Mouse (Mus musculus) adipocyte (in vitro differentiated cells): ENCODE data around the gene Fn1.
A peak's percentile ranks its signal among the peaks of the same experiment; 100 is the strongest.

ENCODE experiments used
- DNase-seq: peaks from one replicate; pipeline ENCODE4 v3.0.0-alpha.2; 2016; ENCODE audit warnings: low spot score

The Fn1 gene

GRCm38 (mm10) chr1:71652551-71653399, at the start of gene Fn1:
Gene Fn1 (minus strand): TSS chr1:71653200.
- DNase-seq, result peak; percentile 77

- DNase-seq, result no peak
Observed at GRCm38 (mm10) chr1:71696093-71696492, 43.1 kb upstream of the Fn1 start.

GRCm38 (mm10) chr1:71691472-71692277, 38.7 kb upstream of the Fn1 start:
- no peak for DNase-seq

GRCm38 (mm10) chr1:71688926-71689303, 35.9 kb upstream of the Fn1 start:
- DNase-seq, result no peak

GRCm38 (mm10) chr1:71688272-71688925, 35.4 kb upstream of the Fn1 start:
- DNase-seq, result no peak

GRCm38 (mm10) chr1:71686791-71687190, 33.8 kb upstream of the Fn1 start:
- no peak for DNase-seq

- peak; percentile 78 for DNase-seq
Observed at GRCm38 (mm10) chr1:71683736-71684135, 30.7 kb upstream of the Fn1 start.

GRCm38 (mm10) chr1:71682194-71682715, 29.3 kb upstream of the Fn1 start:
- no peak for DNase-seq

GRCm38 (mm10) chr1:71681306-71681705, 28.3 kb upstream of the Fn1 start:
- DNase-seq, result no peak

- peak; percentile 12 for DNase-seq
Observed at GRCm38 (mm10) chr1:71680046-71680672, 27.2 kb upstream of the Fn1 start.

GRCm38 (mm10) chr1:71675420-71675819, 22.4 kb upstream of the Fn1 start:
- no peak for DNase-seq

GRCm38 (mm10) chr1:71674274-71674673, 21.3 kb upstream of the Fn1 start:
- no peak for DNase-seq

GRCm38 (mm10) chr1:71673398-71673910, 20.5 kb upstream of the Fn1 start:
- DNase-seq, result no peak

- no peak for DNase-seq
Observed at GRCm38 (mm10) chr1:71672346-71672745, 19.3 kb upstream of the Fn1 start.

GRCm38 (mm10) chr1:71663242-71663641, 10.2 kb upstream of the Fn1 start:
- no peak for DNase-seq

GRCm38 (mm10) chr1:71658632-71659031, 5.6 kb upstream of the Fn1 start:
- DNase-seq, result no peak

- DNase-seq, result peak; percentile 17
Observed at GRCm38 (mm10) chr1:71656309-71656708, 3.3 kb upstream of the Fn1 start.

GRCm38 (mm10) chr1:71654221-71654620, 1.2 kb upstream of the Fn1 start:
- DNase-seq, result no peak

- DNase-seq, result peak; percentile 9
Observed at GRCm38 (mm10) chr1:71653400-71654159, 580 bp upstream of the Fn1 start.

- DNase-seq, result peak; percentile 18
Observed at GRCm38 (mm10) chr1:71651828-71652227, 1.2 kb downstream of the Fn1 start.

- peak; percentile 5 for DNase-seq
Observed at GRCm38 (mm10) chr1:71651315-71651714, 1.7 kb downstream of the Fn1 start.
